Mouse (Mus musculus) layer of hippocampus, postnatal 14 days (tissue): ENCODE measurements around the gene Cdhr1. TPM values are rescaled to one million over a fixed set of nuclear protein-coding genes. Genes with fewer than 3 reads are reported as not detected.
"Not testable (repeated sequence)": the region's sequence is repeated elsewhere in the genome, so short reads cannot be mapped to it uniquely, and the experiment has no call there.

Experiments
- DNase-seq, 2 experiments: peaks; one replicate each; pipeline ENCODE4 v3.0.0; 2021 to 2022; ENCODE audit warnings: low spot score in 2 of 2, mixed read lengths in 1 of 2
- long read RNA-seq, 2 experiments: library from polyadenylated mRNA; stranded (forward); transcript quantifications; one replicate each; pipeline ENCODE4 v2.0.0; 2021
- total RNA-seq, 2 experiments: library from RNA; stranded (reverse); gene quantifications; 2 replicates each; pipeline ENCODE4 v1.2.3; 2021

The Cdhr1 gene
- total RNA-seq, result 10 to 100 TPM; 12.6 to 13.1 TPM
- long read RNA-seq, experiment 1, full-length matches to known transcripts, result 5 of 7 reads
- long read RNA-seq, experiment 1, partial matches to known transcripts, result 2 of 7 reads
- long read RNA-seq, experiment 1, other reads (novel, unspliced or antisense), result 0 of 7 reads
- long read RNA-seq, experiment 2, full-length matches to known transcripts, result 3 of 11 reads
- long read RNA-seq, experiment 2, partial matches to known transcripts, result 3 of 11 reads
- long read RNA-seq, experiment 2, other reads (novel, unspliced or antisense), result 5 of 11 reads

GRCm38 (mm10) chr14:37097956-37098530 is at the start of gene Cdhr1:
Gene Cdhr1, minus strand, starts transcription at chr14:37098347.
- peak; percentile 11 to 24 for DNase-seq

GRCm38 (mm10) chr14:37139051-37139710 is 41.0 kb upstream of the Cdhr1 start:
- DNase-seq, result no peak

- DNase-seq, result not testable (repeated sequence)
Observed at GRCm38 (mm10) chr14:37137596-37137995, 39.4 kb upstream of the Cdhr1 start.

- no peak for DNase-seq
Observed at GRCm38 (mm10) chr14:37136110-37136509, 38.0 kb upstream of the Cdhr1 start.

GRCm38 (mm10) chr14:37135671-37136070 is 37.5 kb upstream of the Cdhr1 start:
- DNase-seq, result no peak

- peak; percentile 97 to 98 for DNase-seq
Observed at GRCm38 (mm10) chr14:37135127-37135593, 37.0 kb upstream of the Cdhr1 start, which contains the start of gene Ghitm. Gene Ghitm, minus strand, starts transcription at chr14:37135272.

- DNase-seq, result peak in 1 of 2 experiments; percentile 13
Observed at GRCm38 (mm10) chr14:37134304-37135126, 36.4 kb upstream of the Cdhr1 start.

- DNase-seq, result peak; percentile 22 to 59
Observed at GRCm38 (mm10) chr14:37127652-37128051, 29.5 kb upstream of the Cdhr1 start.

GRCm38 (mm10) chr14:37119233-37119632 is 21.1 kb upstream of the Cdhr1 start:
- DNase-seq, result no peak

- no peak for DNase-seq
Observed at GRCm38 (mm10) chr14:37113922-37114321, 15.8 kb upstream of the Cdhr1 start, which contains the start of gene 2610528A11Rik. Gene 2610528A11Rik, minus strand, starts transcription at chr14:37114022.

- no peak for DNase-seq
Observed at GRCm38 (mm10) chr14:37112931-37113330, 14.8 kb upstream of the Cdhr1 start.

GRCm38 (mm10) chr14:37111371-37111770 is 13.2 kb upstream of the Cdhr1 start:
- DNase-seq, result no peak

- DNase-seq, result no peak
Observed at GRCm38 (mm10) chr14:37110456-37110855, 12.3 kb upstream of the Cdhr1 start.

- DNase-seq, result no peak
Observed at GRCm38 (mm10) chr14:37109975-37110374, 11.8 kb upstream of the Cdhr1 start.

GRCm38 (mm10) chr14:37109460-37109859 is 11.3 kb upstream of the Cdhr1 start:
- no peak for DNase-seq

- no peak for DNase-seq
Observed at GRCm38 (mm10) chr14:37105846-37106245, 7.7 kb upstream of the Cdhr1 start.

- no peak for DNase-seq
Observed at GRCm38 (mm10) chr14:37104747-37105146, 6.6 kb upstream of the Cdhr1 start.

GRCm38 (mm10) chr14:37102484-37102883 is 4.3 kb upstream of the Cdhr1 start:
- DNase-seq, result no peak

- no peak for DNase-seq
Observed at GRCm38 (mm10) chr14:37101531-37101930, 3.4 kb upstream of the Cdhr1 start.

GRCm38 (mm10) chr14:37095556-37095955 is 2.6 kb downstream of the Cdhr1 start:
- no peak for DNase-seq

- no peak for DNase-seq
Observed at GRCm38 (mm10) chr14:37094436-37094835, 3.7 kb downstream of the Cdhr1 start.
